Mouse (Mus musculus) CH12.LX (cell line): ENCODE measurements around the gene Bnipl. TPM values are rescaled to one million over a fixed set of nuclear protein-coding genes. Genes with fewer than 3 reads are reported as not detected.
A peak's percentile ranks its signal among the peaks of the same experiment; 100 is the strongest.

ENCODE experiments used
- DNase-seq: peaks from one replicate; pipeline ENCODE4 v3.0.0-alpha.2; 2013; ENCODE audit errors: extremely low read depth
- H3K27ac ChIP-seq: 2 replicates; pipeline ENCODE4 v1.5.1; 2012; ENCODE audit warnings: low read depth, mild to moderate bottlenecking, control low read depth, moderate library complexity; ENCODE audit not compliant: insufficient read depth
- H3K27me3 ChIP-seq: replicated peaks from 2 replicates; pipeline ENCODE3; 2012; ENCODE audit warnings: inconsistent platforms
- H3K36me3 ChIP-seq, 2 experiments: replicated peaks in 1 of 2; 2 replicates each; pipeline versions ENCODE3 to v1.6.1; 2012; ENCODE audit warnings: inconsistent platforms in 1 of 2, low read length in 1 of 2, mild to moderate bottlenecking in 1 of 2, mixed read lengths in 1 of 2, moderate library complexity in 1 of 2; ENCODE audit not compliant: control insufficient read depth in 1 of 2, insufficient read depth in 1 of 2
- H3K4me1 ChIP-seq, 2 experiments: 2 replicates each; pipeline ENCODE4 v1.6.1; 2012; ENCODE audit warnings: inconsistent platforms in 1 of 2, moderate library complexity in 1 of 2; ENCODE audit not compliant: insufficient read depth in 2 of 2, control insufficient read depth in 1 of 2
- H3K4me2 ChIP-seq: 2 replicates; pipeline ENCODE4 v1.6.1; 2012; ENCODE audit warnings: low read depth, mild to moderate bottlenecking, control low read depth; ENCODE audit not compliant: poor library complexity, insufficient read depth, severe bottlenecking
- H3K4me3 ChIP-seq, 3 experiments: fragments of 150-350 bp in 1 of 3; sonication (generic) in 1 of 3; replicated peaks in 1 of 3; 2 replicates each; pipeline versions ENCODE3 to v1.5.1; 2011 to 2012; ENCODE audit warnings: low read depth in 2 of 3, low read length in 2 of 3, mild to moderate bottlenecking in 2 of 3, moderate library complexity in 2 of 3, control low read depth in 1 of 3, improper control_type of control experiment in 1 of 3, inconsistent platforms in 1 of 3, mixed read lengths in 1 of 3; ENCODE audit not compliant: poor library complexity in 1 of 3
- H3K79me2 ChIP-seq: replicated peaks from 2 replicates; pipeline ENCODE4 v1.6.1; 2012; ENCODE audit warnings: mild to moderate bottlenecking, moderate library complexity; ENCODE audit not compliant: control insufficient read depth, poor library complexity, insufficient read depth, severe bottlenecking; ENCODE audit errors: extremely low read depth
- H3K9ac ChIP-seq: 2 replicates; pipeline ENCODE4 v1.6.1; 2012; ENCODE audit warnings: low read depth, mild to moderate bottlenecking, control low read depth, moderate library complexity; ENCODE audit not compliant: insufficient read depth
- H3K9me3 ChIP-seq: replicated peaks from 2 replicates; pipeline ENCODE3; 2012; ENCODE audit warnings: low read length, inconsistent platforms, mixed read lengths
- CTCF ChIP-seq, 2 experiments: IDR thresholded peaks in 1 of 2; conservative IDR thresholded peaks in 1 of 2; 2 replicates each; pipeline ENCODE4 v1.5.1; 2011 to 2012; ENCODE audit warnings: low read depth in 2 of 2, low read length in 2 of 2, improper control_type of control experiment in 1 of 2, inconsistent platforms in 1 of 2, mild to moderate bottlenecking in 1 of 2, moderate library complexity in 1 of 2
- E2F4 ChIP-seq: IDR thresholded peaks from 2 replicates; pipeline ENCODE4 v1.6.1; 2011; ENCODE audit warnings: low read depth, low read length, improper control_type of control experiment; ENCODE audit not compliant: insufficient replicate concordance
- EP300 ChIP-seq: IDR thresholded peaks from 2 replicates; pipeline ENCODE4 v1.6.1; 2011; ENCODE audit warnings: low read length, improper control_type of control experiment
- GABPA ChIP-seq: IDR thresholded peaks from 2 replicates; pipeline ENCODE4 v1.6.1; 2012; ENCODE audit warnings: low read depth, low read length, improper control_type of control experiment, inconsistent platforms; ENCODE audit not compliant: insufficient replicate concordance
- HCFC1 ChIP-seq: IDR thresholded peaks from 2 replicates; pipeline ENCODE4 v1.6.1; 2012; ENCODE audit warnings: low read depth, mild to moderate bottlenecking, inconsistent platforms, low read length, improper control_type of control experiment
- JUN ChIP-seq: IDR thresholded peaks from 2 replicates; pipeline ENCODE4 v1.6.1; 2011; ENCODE audit warnings: low read depth, mild to moderate bottlenecking, low read length, improper control_type of control experiment, moderate library complexity; ENCODE audit not compliant: insufficient read depth
- JUND ChIP-seq: conservative IDR thresholded peaks from 2 replicates; pipeline ENCODE4 v1.6.1; 2011; ENCODE audit warnings: low read depth, low read length, improper control_type of control experiment
- KAT2A ChIP-seq: IDR thresholded peaks from 2 replicates; pipeline ENCODE4 v1.6.1; 2012; ENCODE audit warnings: low read length, improper control_type of control experiment, inconsistent platforms; ENCODE audit not compliant: insufficient replicate concordance
- MAX ChIP-seq: IDR thresholded peaks from 2 replicates; pipeline ENCODE4 v1.6.1; 2011; ENCODE audit warnings: low read length, improper control_type of control experiment
- MYC ChIP-seq: IDR thresholded peaks from 2 replicates; pipeline ENCODE4 v1.6.1; 2011; ENCODE audit warnings: low read depth, mild to moderate bottlenecking, improper control_type of control experiment, low read length
- NELFE ChIP-seq: IDR thresholded peaks from 2 replicates; pipeline ENCODE4 v1.6.1; 2011; ENCODE audit warnings: low read depth, low read length, improper control_type of control experiment
- POLR2A ChIP-seq: IDR thresholded peaks from 2 replicates; pipeline ENCODE4 v1.6.1; 2011; ENCODE audit warnings: low read depth, mild to moderate bottlenecking, improper control_type of control experiment, low read length
- SIN3A ChIP-seq: IDR thresholded peaks from 2 replicates; pipeline ENCODE4 v1.6.1; 2012; ENCODE audit warnings: low read length, improper control_type of control experiment, inconsistent platforms
- SMC3 ChIP-seq: IDR thresholded peaks from 2 replicates; pipeline ENCODE4 v1.6.1; 2011; ENCODE audit warnings: low read depth, low read length, improper control_type of control experiment
- TBP ChIP-seq: conservative IDR thresholded peaks from 2 replicates; pipeline ENCODE4 v1.6.1; 2011; ENCODE audit warnings: low read depth, low read length, improper control_type of control experiment
- UBTF ChIP-seq: IDR thresholded peaks from 2 replicates; pipeline ENCODE4 v1.6.1; 2012; ENCODE audit warnings: low read depth, mild to moderate bottlenecking, inconsistent platforms, low read length, improper control_type of control experiment, moderate library complexity
- ZC3H11A ChIP-seq: IDR thresholded peaks from 2 replicates; pipeline ENCODE4 v1.6.1; 2012; ENCODE audit warnings: low read depth, mild to moderate bottlenecking, inconsistent platforms, low read length, improper control_type of control experiment
- ZKSCAN1 ChIP-seq: IDR thresholded peaks from 2 replicates; pipeline ENCODE4 v1.6.1; 2012; ENCODE audit warnings: low read depth, inconsistent platforms, low read length, improper control_type of control experiment, borderline replicate concordance
- ZNF384 ChIP-seq: IDR thresholded peaks from 2 replicates; pipeline ENCODE4 v1.6.1; 2012; ENCODE audit warnings: low read depth, low read length, improper control_type of control experiment, inconsistent platforms
- dilution Hi-C: fragments of 300-500 bp; cut with MboI; formaldehyde crosslinking; loops from 2 replicates; pipeline ENCODE4 v1.14.3; 2020; ENCODE audit warnings: low sequenced_read_pairs; ENCODE audit not compliant: extremely low pct_unique_long_range_greater_than_20kb, extremely low pct_ligation_motif_present
- in situ Hi-C: fragments of 300-500 bp; cut with MboI; formaldehyde crosslinking; loops from 3 replicates; pipeline ENCODE4 v1.14.3; 2019; ENCODE audit warnings: low sequenced_read_pairs, low pct_ligation_motif_present, low pct_unique_long_range_greater_than_20kb, mixed read lengths
- polyA plus RNA-seq: library from polyadenylated mRNA; unstranded; fragments of >175 nt; gene quantifications from 2 replicates; pipeline ENCODE4 v1.2.1, GENCODE M21; 2012; ENCODE audit warnings: low read depth; ENCODE audit not compliant: insufficient read length
- total RNA-seq, 2 experiments: library from RNA; depleted of rRNA; stranded (reverse); fragments of 300-350 nt in 1 of 2; fragments of >200 nt in 1 of 2; gene quantifications; 2 replicates each; pipeline ENCODE4 v1.2.3; 2012 to 2014

Gene Bnipl
- total and polyA plus RNA-seq, 3 experiments = 0.33 TPM; not detected in 2

- peaks cover 0 to 39% of the 10 kb centered on the region in 2 experiments; a peak in 3 of 4 replicates for H3K4me1 ChIP-seq
- no peak overlapping the region for H3K27ac ChIP-seq
- H3K9me3 ChIP-seq = peaks cover 3% of the 10 kb centered on the region
- H3K9ac ChIP-seq = no peak overlapping the region
- no peaks in the 10 kb centered on the region for H3K27me3 ChIP-seq
- H3K4me2 ChIP-seq = no peak overlapping the region
- no peak for TF ChIP-seq MAX
- no peak for TF ChIP-seq KAT2A
- 0 out of 4 replicates have a peak, but pooled peaks of 1 of the 2 experiments have one; percentile 0 for TF ChIP-seq CTCF (conservative IDR thresholded peaks at IDR 0.05 in 1 of 2, IDR thresholded peaks at IDR 0.05 in 1 of 2; ENCODE audit: low read depth in 2 of 2, low read length in 2 of 2)
- TF ChIP-seq UBTF = no peak
- no peak for TF ChIP-seq TBP
- TF ChIP-seq POLR2A = 0 out of 2 replicates have a peak, but pooled peaks have one; percentile 13
- TF ChIP-seq, all 38 proteins: peak for 2
- no peak for DNase-seq
- H3K36me3 ChIP-seq = peaks cover 40 to 68% of the 10 kb centered on the region in 2 experiments
- no peak overlapping the region for H3K4me3 ChIP-seq
- dilution Hi-C loops = no loop called here
- in situ Hi-C loops = loop anchor here (5.0 kb wide), 1 partner anchor 34 kb away; no protein-coding TSS in a partner anchor
- peaks cover 55% of the 10 kb centered on the region for H3K79me2 ChIP-seq
These were observed 28.0 kb downstream of the Bnipl start for GRCm38 (mm10) chr3:95223041-95223440.

DNA sequence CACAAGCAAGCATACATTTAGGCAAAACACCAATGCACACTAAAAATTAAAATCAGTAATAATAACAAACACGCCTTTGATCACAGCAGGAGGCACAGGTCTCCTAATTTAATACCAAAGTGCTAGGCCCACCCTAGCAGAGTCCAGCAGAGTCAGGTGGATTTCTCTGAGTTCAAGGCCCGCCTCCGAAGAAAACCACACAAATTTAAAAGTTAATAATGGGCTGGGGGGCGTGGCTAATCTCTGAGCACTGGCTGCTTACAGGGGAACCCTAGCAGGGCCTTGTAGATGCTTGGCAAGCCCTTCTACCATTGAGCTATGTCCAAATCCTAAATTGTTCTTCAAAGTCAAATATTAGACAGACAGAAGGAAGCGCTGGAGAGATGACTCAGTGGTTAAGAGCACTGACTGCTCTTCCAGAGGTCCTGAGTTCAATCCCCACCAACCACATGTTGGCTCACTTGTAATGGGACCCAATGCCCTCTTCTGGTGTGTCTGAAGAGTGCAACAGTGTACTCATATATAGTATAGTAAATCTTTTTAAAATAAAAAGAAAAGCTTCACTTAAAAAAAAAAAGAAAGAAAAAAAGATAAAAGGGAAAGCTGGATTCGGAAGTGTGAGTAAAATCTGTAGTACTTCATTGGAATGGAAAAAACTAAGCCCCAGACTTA lies 32.4 kb downstream of the Bnipl start:
- no peak for TF ChIP-seq NELFE
- TF ChIP-seq MYC = 0 out of 2 replicates have a peak, but pooled peaks have one; percentile 38
- TF ChIP-seq UBTF = no peak
- no peak for TF ChIP-seq HCFC1
- peak; percentile 8 to 32; a peak in 1 of 4 replicates for TF ChIP-seq CTCF (conservative IDR thresholded peaks at IDR 0.05 in 1 of 2, IDR thresholded peaks at IDR 0.05 in 1 of 2; ENCODE audit: low read depth in 2 of 2, low read length in 2 of 2)
- TF ChIP-seq, all 38 proteins: peak for 2
- dilution Hi-C loops (no loop called here), in situ Hi-C loops (loop anchor here (10.0 kb wide), 1 partner anchor 74 kb away; the partner anchor contains the start of gene Tnfaip8l2)
- no peaks in the 10 kb centered on the region for H3K27me3 ChIP-seq
- peaks cover 0 to 35% of the 10 kb centered on the region in 2 experiments; a peak in 1 of 4 replicates for H3K4me1 ChIP-seq
- H3K27ac ChIP-seq = peak overlapping the region; percentile 94
- peaks cover 26% of the 10 kb centered on the region for H3K79me2 ChIP-seq
- H3K4me3 ChIP-seq = peak overlapping the region; percentile 54 to 89 (median 79)
- H3K9ac ChIP-seq = peak overlapping the region; percentile 99
- peak overlapping the region; percentile 84 for H3K4me2 ChIP-seq
- DNase-seq = peak; percentile 86
- no peaks in the 10 kb centered on the region for H3K9me3 ChIP-seq
- H3K36me3 ChIP-seq = peaks cover 40 to 68% of the 10 kb centered on the region in 2 experiments

DNA sequence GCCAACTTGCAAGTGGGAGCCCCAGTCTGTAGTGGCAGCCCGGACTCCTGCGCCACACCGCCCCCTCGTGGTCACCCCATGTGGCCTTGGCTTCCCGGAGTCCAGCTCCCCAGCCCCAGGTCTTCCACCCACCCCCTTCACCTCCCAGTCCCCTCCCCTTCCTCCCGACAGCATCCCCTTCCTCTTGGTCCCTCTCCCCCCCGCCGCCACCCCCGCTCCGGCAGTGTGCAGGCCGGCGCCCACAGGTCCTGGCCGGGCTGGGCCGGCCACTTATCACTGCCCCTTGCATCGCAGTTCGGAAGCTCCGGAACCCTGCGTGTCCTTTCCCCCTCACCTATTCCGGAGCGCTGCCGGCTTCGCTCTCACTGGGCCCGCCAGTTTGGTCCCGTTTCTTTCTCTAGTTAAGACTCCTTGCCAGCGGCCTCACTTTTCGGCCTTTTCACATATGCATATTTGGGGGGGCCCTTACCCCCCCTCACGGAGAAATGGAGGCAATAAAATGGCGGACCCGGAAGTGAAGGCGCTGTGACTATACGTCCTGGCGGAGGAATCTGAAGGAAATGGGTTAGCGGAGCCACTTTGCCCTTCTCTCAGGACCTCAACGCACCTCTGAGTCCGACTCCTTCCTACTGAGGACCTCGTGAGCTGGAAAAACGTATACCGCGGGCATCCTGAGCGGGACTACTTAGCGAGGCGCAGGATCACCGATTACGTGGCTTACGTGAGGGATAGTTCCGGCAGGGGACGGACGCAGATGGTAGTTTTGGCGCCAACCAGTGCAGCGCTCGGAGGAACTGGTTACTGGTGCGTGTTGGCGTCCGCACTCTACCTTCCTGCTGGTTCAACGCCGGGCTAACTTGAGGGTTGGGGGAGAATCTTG lies 33.5 kb downstream of the Bnipl start, which contains the start of gene Gabpb2:
TSS of gene Gabpb2 (minus strand) at position 662 of the 880 bp plus-strand sequence.
- dilution Hi-C loops = no loop called here
- in situ Hi-C loops = loop anchor here (10.0 kb wide), 1 partner anchor 73 kb away; the partner anchor contains the start of gene Tnfaip8l2
- TF ChIP-seq JUND = 0 out of 2 replicates have a peak, but pooled peaks have one; percentile 33
- no peak for TF ChIP-seq ZC3H11A
- TF ChIP-seq GABPA = no peak; the same call in 1 of the 2 replicates
- peak; percentile 77 for TF ChIP-seq HCFC1
- TF ChIP-seq CTCF (conservative IDR thresholded peaks at IDR 0.05 in 1 of 2, IDR thresholded peaks at IDR 0.05 in 1 of 2; ENCODE audit: low read depth in 2 of 2, low read length in 2 of 2) = peak; percentile 29 to 87; a peak in 3 of 4 replicates
- TF ChIP-seq JUN = no peak
- peak; percentile 83 for TF ChIP-seq POLR2A
- TF ChIP-seq E2F4 = peak; percentile 98
- no peak for TF ChIP-seq ZKSCAN1
- TF ChIP-seq MYC = peak; percentile 88; the same call in 1 of the 2 replicates
- TF ChIP-seq SMC3 = peak; percentile 66
- TF ChIP-seq ZNF384 = no peak
- peak; percentile 85 for TF ChIP-seq SIN3A
- TF ChIP-seq MAX = peak; percentile 65; the same call in 1 of the 2 replicates
- TF ChIP-seq EP300 = no peak

More for the DNA sequence above, 33.5 kb downstream of the Bnipl start, which contains the start of gene Gabpb2:
- no peaks in the 10 kb centered on the region for H3K27me3 ChIP-seq
- peak within 1 kb of the TSS; percentile 94 for H3K27ac ChIP-seq
- peak within 1 kb of the TSS; percentile 99 for H3K9ac ChIP-seq
- DNase-seq = peak; percentile 96
- H3K4me3 ChIP-seq = peak within 1 kb of the TSS; percentile 61 to 89 (median 79)
- H3K79me2 ChIP-seq = peaks cover 20% of the 10 kb centered on the region
- H3K9me3 ChIP-seq = no peaks in the 10 kb centered on the region
- peak within 1 kb of the TSS; percentile 84 for H3K4me2 ChIP-seq
- H3K36me3 ChIP-seq = peaks cover 32 to 60% of the 10 kb centered on the region in 2 experiments
- peaks cover 0 to 29% of the 10 kb centered on the region in 2 experiments; a peak in 1 of 4 replicates for H3K4me1 ChIP-seq
